Mouse (Mus musculus): ENCODE results near the gene Pmepa1. TPM values are rescaled to one million over a fixed set of nuclear protein-coding genes. Genes with fewer than 3 reads are reported as not detected.
A peak's percentile ranks its signal among the peaks of the same experiment; 100 is the strongest.

The Pmepa1 gene
- total RNA-seq, 2 experiments from 2014 or later = 45.8 to 49.9 TPM

DNA sequence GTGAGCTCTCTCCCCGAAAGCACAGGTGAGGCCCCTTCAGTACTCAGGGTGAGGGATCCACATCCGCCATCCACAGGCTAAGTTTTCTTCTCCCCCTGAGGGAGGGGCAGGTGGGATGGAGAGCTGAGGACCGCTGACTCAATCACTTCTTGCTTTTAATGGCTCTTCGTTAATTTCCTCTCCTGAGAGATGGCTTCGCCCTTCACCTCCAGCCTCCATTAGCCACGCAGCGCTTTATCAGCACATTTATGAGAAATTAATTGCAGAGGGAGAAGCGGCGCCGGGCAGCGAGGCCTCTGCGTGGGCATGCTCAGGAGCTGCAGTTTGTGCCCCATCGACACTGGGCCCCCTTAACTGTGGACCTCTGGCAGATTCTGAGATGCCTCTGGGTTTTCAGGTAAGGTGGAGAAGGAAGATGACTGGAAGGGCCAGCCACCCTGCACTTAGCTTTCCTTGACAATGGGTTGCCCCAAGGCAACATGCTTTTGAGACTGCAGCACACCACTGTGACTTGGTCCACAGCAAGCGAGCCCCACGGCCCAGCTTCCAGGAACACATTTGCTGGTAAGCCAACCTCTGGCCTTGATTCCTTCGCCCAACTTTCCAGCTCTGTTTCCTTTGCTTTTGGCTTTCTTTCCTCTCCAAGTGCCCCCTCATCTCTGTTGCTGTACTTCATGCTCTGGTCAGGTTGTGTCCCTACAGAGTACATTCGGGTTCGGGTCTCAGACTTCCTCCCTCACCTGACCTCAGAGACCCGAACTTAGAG is 73.2 kb downstream of the Pmepa1 start:
- DNase-seq (ENCODE audit: low spot score in 2 of 2) = no peak

GRCm38 (mm10) chr2:173194796-173195195 is 81.5 kb downstream of the Pmepa1 start:
- DNase-seq (ENCODE audit: low spot score in 2 of 2) = no peak

GRCm38 (mm10) chr2:173187182-173187855 is 89.0 kb downstream of the Pmepa1 start:
- DNase-seq (ENCODE audit: low spot score in 2 of 2) = no peak

GRCm38 (mm10) chr2:173186047-173186943 is 90.0 kb downstream of the Pmepa1 start:
- peak; percentile 80 to 91 for DNase-seq (ENCODE audit: low spot score in 2 of 2)

GRCm38 (mm10) chr2:173185282-173185681 is 91.1 kb downstream of the Pmepa1 start:
- no peak for DNase-seq (ENCODE audit: low spot score in 2 of 2)

GRCm38 (mm10) chr2:173184475-173185080 is 91.8 kb downstream of the Pmepa1 start:
- DNase-seq (ENCODE audit: low spot score in 2 of 2) = no peak

GRCm38 (mm10) chr2:173183836-173184460 is 92.4 kb downstream of the Pmepa1 start:
- peak; percentile 57 to 77 for DNase-seq (ENCODE audit: low spot score in 2 of 2)

- DNase-seq (ENCODE audit: low spot score in 2 of 2) = no peak
These were observed 93.0 kb downstream of the Pmepa1 start for GRCm38 (mm10) chr2:173183311-173183710.

- DNase-seq (ENCODE audit: low spot score in 2 of 2) = no peak
These were observed 93.5 kb downstream of the Pmepa1 start for GRCm38 (mm10) chr2:173182796-173183195.

- DNase-seq (ENCODE audit: low spot score in 2 of 2) = no peak
These were observed 94.4 kb downstream of the Pmepa1 start for GRCm38 (mm10) chr2:173181901-173182300.

- no peak for DNase-seq (ENCODE audit: low spot score in 2 of 2)
These were observed 94.8 kb downstream of the Pmepa1 start for GRCm38 (mm10) chr2:173181486-173181885.

- no peak for DNase-seq (ENCODE audit: low spot score in 2 of 2)
These were observed 95.5 kb downstream of the Pmepa1 start for GRCm38 (mm10) chr2:173180721-173181388.

GRCm38 (mm10) chr2:173180026-173180425 is 96.3 kb downstream of the Pmepa1 start:
- DNase-seq (ENCODE audit: low spot score in 2 of 2) = no peak

- no peak for DNase-seq (ENCODE audit: low spot score in 2 of 2)
These were observed 97.3 kb downstream of the Pmepa1 start for GRCm38 (mm10) chr2:173179046-173179445.

DNA sequence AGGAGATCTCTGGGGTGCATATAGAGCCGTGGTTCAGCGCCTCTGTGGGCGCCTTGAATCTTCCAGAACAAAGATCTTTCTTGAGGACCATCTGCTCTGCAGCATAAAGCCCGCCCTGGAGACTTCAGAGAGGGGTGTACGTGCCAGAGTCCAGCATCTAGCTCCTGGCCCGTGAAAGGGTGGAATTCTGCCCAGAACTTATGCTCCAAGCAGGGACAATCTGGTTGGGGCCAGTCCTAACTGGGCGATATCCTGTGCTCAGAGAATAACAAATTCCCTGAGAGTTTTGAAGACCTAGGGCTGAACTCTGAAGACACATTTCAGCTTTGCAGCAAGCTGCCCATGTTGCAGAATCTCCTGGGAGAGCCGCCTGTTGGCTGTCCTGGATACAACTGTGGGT is 98.4 kb downstream of the Pmepa1 start:
- no peak for DNase-seq (ENCODE audit: low spot score in 2 of 2)

- no peak for DNase-seq (ENCODE audit: low spot score in 2 of 2)
These were observed 98.9 kb downstream of the Pmepa1 start for GRCm38 (mm10) chr2:173177481-173177880.

GRCm38 (mm10) chr2:173175703-173176102 is 100.6 kb downstream of the Pmepa1 start:
- DNase-seq (ENCODE audit: low spot score in 2 of 2) = no peak

DNA sequence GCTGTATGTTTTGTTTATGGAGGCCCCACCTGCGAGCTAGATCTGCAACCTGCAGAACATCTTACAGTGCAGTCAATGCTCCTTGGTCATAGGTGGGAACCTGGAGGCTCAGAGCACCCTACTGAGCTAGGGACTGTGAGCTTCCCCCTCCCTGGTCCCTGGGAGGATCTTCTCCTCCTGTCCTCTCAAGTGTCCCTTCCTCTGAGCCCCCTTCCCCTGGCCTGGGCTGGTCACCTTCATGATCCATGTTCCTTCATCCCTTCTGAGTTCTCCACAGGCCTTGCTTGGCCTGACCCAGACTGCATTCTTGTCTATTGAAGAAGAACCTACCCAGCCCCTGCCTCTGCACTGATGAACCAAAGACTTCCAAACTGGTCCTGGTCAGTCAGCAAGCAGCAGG is 101.8 kb downstream of the Pmepa1 start:
- no peak for DNase-seq (ENCODE audit: low spot score in 2 of 2)
